Mouse (Mus musculus): ENCODE results near the gene Zfp653. TPM values are rescaled to one million over a fixed set of nuclear protein-coding genes. Genes with fewer than 3 reads are reported as not detected.

Zfp653 gene
- total and polyA plus RNA-seq, 2 experiments from 2014 or later = 4.3 to 27.4 TPM

DNA sequence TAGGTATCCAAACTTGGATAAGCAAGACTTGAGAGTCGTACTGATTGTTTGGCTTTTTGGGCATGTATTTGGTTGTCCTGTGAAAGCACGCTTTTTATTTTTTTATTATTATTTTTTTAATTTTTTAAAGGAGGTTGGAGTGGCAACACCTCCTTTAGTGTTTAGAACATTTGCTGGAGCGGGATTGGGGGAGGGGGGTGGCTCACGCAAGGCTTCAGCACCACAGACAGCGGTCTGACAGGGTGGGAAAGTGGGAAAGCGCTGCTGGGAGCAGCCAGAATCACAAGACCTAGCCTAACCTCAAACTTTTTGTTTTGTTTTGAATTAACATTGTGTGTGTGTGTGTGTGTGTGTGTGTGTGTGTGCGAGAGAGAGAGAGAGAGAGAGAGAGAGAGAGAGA lies 17.5 kb downstream of the Zfp653 start:
- ATAC-seq (ENCODE audit: insufficient read depth, low read depth) = no peak
- no peak overlapping the region for H3K9ac ChIP-seq (replicated peaks; ENCODE audit: low read depth, low read length)
- H3K4me2 ChIP-seq (ENCODE audit: low read depth, low read length) = no peak overlapping the region
- H3K27me3 ChIP-seq (ENCODE audit: control insufficient read depth, insufficient read depth, low read length) = peaks cover 67% of the 10 kb centered on the region
- H3K9me3 ChIP-seq (replicated peaks; ENCODE audit: control insufficient read depth, low read length) = no peaks in the 10 kb centered on the region
- WGBS = 25% methylated on average over 7 of the region's 7 CpGs
- H3K4me1 ChIP-seq (ENCODE audit: control insufficient read depth, insufficient read depth) = peaks cover 11% of the 10 kb centered on the region; the same call in 1 of the 2 replicates
- H3K27ac ChIP-seq (ENCODE audit: low read depth) = no peak overlapping the region
- no peak overlapping the region for H3K4me3 ChIP-seq (ENCODE audit: low read depth, low read length)
- no peak for DNase-seq (ENCODE audit: low spot score)
- TF ChIP-seq EP300 (IDR thresholded peaks at IDR 0.05; ENCODE audit: low read depth) = no peak
- TF ChIP-seq CTCF (IDR thresholded peaks at IDR 0.05; ENCODE audit: low read depth) = no peak
- peaks cover 16% of the 10 kb centered on the region for H3K36me3 ChIP-seq (replicated peaks; ENCODE audit: control insufficient read depth, insufficient read depth, low read length)

GRCm38 (mm10) chr9:22051958-22052254 lies 19.3 kb downstream of the Zfp653 start, which contains the start of gene Elavl3:
Elavl3 (minus strand) TSS chr9:22052023.
- ATAC-seq (ENCODE audit: insufficient read depth, low read depth) = no peak
- WGBS = 2% methylated on average over 25 of the region's 28 CpGs
- H3K27me3 ChIP-seq (ENCODE audit: control insufficient read depth, insufficient read depth, low read length) = peaks cover 67% of the 10 kb centered on the region

DNA sequence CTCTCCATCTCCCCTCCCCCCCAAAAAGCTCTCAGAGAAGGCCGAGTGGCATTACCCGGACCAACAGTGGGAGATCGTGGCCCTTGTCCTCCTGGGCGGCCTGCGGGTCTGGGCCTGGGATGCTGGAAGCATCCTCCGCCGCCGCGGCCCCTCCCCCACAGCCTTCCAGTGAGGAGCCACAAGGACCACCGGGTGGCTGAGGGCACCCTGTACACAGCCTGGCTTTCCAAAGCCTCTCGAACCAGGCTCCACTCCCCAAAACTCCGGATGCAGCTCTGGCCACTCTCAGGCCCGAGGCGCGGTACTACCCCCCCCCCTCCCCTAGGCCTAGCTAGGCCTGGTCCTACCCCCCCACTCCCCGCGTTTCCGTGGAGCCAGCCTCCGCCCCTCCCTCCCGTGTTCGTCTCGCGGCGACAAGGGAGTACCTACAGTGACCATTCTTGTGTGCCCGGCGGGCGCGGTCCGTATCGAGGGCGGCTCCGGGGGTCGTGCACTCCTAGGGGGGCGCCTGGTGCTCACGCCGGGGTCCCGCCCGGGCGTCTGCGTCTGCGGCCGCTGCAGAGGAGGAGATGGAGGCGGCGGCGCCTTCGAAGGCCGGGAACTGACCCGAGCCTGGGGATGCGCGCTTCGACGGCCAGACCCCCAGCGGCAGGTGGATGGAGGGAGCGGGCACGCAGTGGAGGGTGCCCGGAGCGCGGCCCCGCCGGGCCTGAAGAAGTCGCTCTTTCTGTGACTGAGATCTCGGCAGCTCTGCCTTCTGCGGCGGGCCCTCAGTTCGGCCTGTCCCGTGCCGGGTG lies 19.8 kb downstream of the Zfp653 start:
- ATAC-seq (ENCODE audit: insufficient read depth, low read depth) = no peak

More at GRCm38 (mm10) chr9:22051958-22052254, 19.3 kb downstream of the Zfp653 start, which contains the start of gene Elavl3:
- Histone ChIP-seq H3K4me3 (ENCODE audit: low read depth, low read length) (peak within 1 kb of the TSS; percentile 37), H3K36me3 (replicated peaks; ENCODE audit: control insufficient read depth, insufficient read depth, low read length) (peaks cover 2% of the 10 kb centered on the region), H3K9me3 (replicated peaks; ENCODE audit: control insufficient read depth, low read length) (no peaks in the 10 kb centered on the region), H3K4me1 (ENCODE audit: control insufficient read depth, insufficient read depth) (peaks cover 11% of the 10 kb centered on the region; the same call in 1 of the 2 replicates), H3K9ac (replicated peaks; ENCODE audit: low read depth, low read length) (no peak within 1 kb of the TSS), H3K4me2 (ENCODE audit: low read depth, low read length) (peak within 1 kb of the TSS; percentile 60), H3K27ac (ENCODE audit: low read depth) (no peak within 1 kb of the TSS)
- DNase-seq (ENCODE audit: low spot score) = no peak
- TF ChIP-seq EP300 (IDR thresholded peaks at IDR 0.05; ENCODE audit: low read depth) = no peak
- TF ChIP-seq CTCF (IDR thresholded peaks at IDR 0.05; ENCODE audit: low read depth) = no peak

GRCm38 (mm10) chr9:22050351-22050889 lies 20.8 kb downstream of the Zfp653 start:
- Histone ChIP-seq H3K4me1 (ENCODE audit: control insufficient read depth, insufficient read depth) (peaks cover 11% of the 10 kb centered on the region; the same call in 1 of the 2 replicates), H3K36me3 (replicated peaks; ENCODE audit: control insufficient read depth, insufficient read depth, low read length) (no peaks in the 10 kb centered on the region), H3K4me3 (ENCODE audit: low read depth, low read length) (peak overlapping the region; percentile 37), H3K9me3 (replicated peaks; ENCODE audit: control insufficient read depth, low read length) (no peaks in the 10 kb centered on the region), H3K4me2 (ENCODE audit: low read depth, low read length) (peak overlapping the region; percentile 60), H3K27ac (ENCODE audit: low read depth) (no peak overlapping the region), H3K9ac (replicated peaks; ENCODE audit: low read depth, low read length) (no peak overlapping the region), H3K27me3 (ENCODE audit: control insufficient read depth, insufficient read depth, low read length) (peaks cover 63% of the 10 kb centered on the region)
- peak; percentile 68; the same call in 1 of the 2 replicates for ATAC-seq (ENCODE audit: insufficient read depth, low read depth)
- TF ChIP-seq CTCF (IDR thresholded peaks at IDR 0.05; ENCODE audit: low read depth) (no peak), EP300 (IDR thresholded peaks at IDR 0.05; ENCODE audit: low read depth) (no peak)
- WGBS = under 1% methylated on average over 37 of the region's 43 CpGs
- DNase-seq (ENCODE audit: low spot score) = no peak

More for the DNA sequence above, 19.8 kb downstream of the Zfp653 start:
- H3K9ac ChIP-seq (replicated peaks; ENCODE audit: low read depth, low read length) = no peak overlapping the region
- WGBS = 3% methylated on average over 60 of the region's 67 CpGs
- no peak for DNase-seq (ENCODE audit: low spot score)
- TF ChIP-seq CTCF (IDR thresholded peaks at IDR 0.05; ENCODE audit: low read depth) = no peak
- no peak for TF ChIP-seq EP300 (IDR thresholded peaks at IDR 0.05; ENCODE audit: low read depth)
- H3K36me3 ChIP-seq (replicated peaks; ENCODE audit: control insufficient read depth, insufficient read depth, low read length) = no peaks in the 10 kb centered on the region
- no peak overlapping the region for H3K27ac ChIP-seq (ENCODE audit: low read depth)
- H3K4me2 ChIP-seq (ENCODE audit: low read depth, low read length) = peak overlapping the region; percentile 60
- peaks cover 11% of the 10 kb centered on the region; the same call in 1 of the 2 replicates for H3K4me1 ChIP-seq (ENCODE audit: control insufficient read depth, insufficient read depth)
- H3K4me3 ChIP-seq (ENCODE audit: low read depth, low read length) = peak overlapping the region; percentile 37
- H3K27me3 ChIP-seq (ENCODE audit: control insufficient read depth, insufficient read depth, low read length) = peaks cover 67% of the 10 kb centered on the region
- no peaks in the 10 kb centered on the region for H3K9me3 ChIP-seq (replicated peaks; ENCODE audit: control insufficient read depth, low read length)

GRCm38 (mm10) chr9:22049721-22050270 lies 21.4 kb downstream of the Zfp653 start:
- 35% methylated on average over 4 of the region's 4 CpGs for WGBS
- H3K4me3 ChIP-seq (ENCODE audit: low read depth, low read length) = no peak overlapping the region
- no peak overlapping the region for H3K4me2 ChIP-seq (ENCODE audit: low read depth, low read length)
- TF ChIP-seq EP300 (IDR thresholded peaks at IDR 0.05; ENCODE audit: low read depth) = no peak
- no peak for TF ChIP-seq CTCF (IDR thresholded peaks at IDR 0.05; ENCODE audit: low read depth)
- ATAC-seq (ENCODE audit: insufficient read depth, low read depth) = no peak
- H3K4me1 ChIP-seq (ENCODE audit: control insufficient read depth, insufficient read depth) = peaks cover 10% of the 10 kb centered on the region; the same call in 1 of the 2 replicates
- no peak overlapping the region for H3K27ac ChIP-seq (ENCODE audit: low read depth)
- no peak for DNase-seq (ENCODE audit: low spot score)
- no peaks in the 10 kb centered on the region for H3K9me3 ChIP-seq (replicated peaks; ENCODE audit: control insufficient read depth, low read length)
- peaks cover 56% of the 10 kb centered on the region for H3K27me3 ChIP-seq (ENCODE audit: control insufficient read depth, insufficient read depth, low read length)
- H3K9ac ChIP-seq (replicated peaks; ENCODE audit: low read depth, low read length) = no peak overlapping the region
- H3K36me3 ChIP-seq (replicated peaks; ENCODE audit: control insufficient read depth, insufficient read depth, low read length) = no peaks in the 10 kb centered on the region
